Mouse (Mus musculus) A20 (cell line): ENCODE data around the gene Tsen15.
"Not testable (repeated sequence)": the region's sequence is repeated elsewhere in the genome, so short reads cannot be mapped to it uniquely, and the experiment has no call there.

Experiments
- DNase-seq: peaks from one replicate; pipeline ENCODE4 v3.0.0-alpha.2; 2011; ENCODE audit warnings: low read depth, low spot score

Tsen15 gene

DNA sequence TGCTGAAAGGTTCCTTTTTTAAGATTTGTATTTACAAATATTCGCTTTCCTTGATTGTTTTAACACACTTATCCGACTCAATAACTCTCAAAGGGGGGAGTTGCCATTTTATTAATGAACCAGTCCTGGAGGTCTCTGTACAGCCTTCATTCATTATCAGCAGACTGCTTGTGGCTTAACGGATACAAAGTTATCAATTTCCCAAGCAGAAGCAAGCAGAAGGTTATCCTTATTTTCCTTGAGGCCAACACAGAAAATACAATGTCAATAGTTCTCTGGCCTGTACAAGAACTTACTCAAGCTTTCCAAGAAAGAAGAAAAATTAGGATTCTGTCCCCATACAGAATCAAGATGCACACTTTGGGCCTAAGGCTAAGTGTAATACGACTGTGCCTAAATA, 795 bp downstream of the Tsen15 start:
- not testable (repeated sequence) for DNase-seq

DNA sequence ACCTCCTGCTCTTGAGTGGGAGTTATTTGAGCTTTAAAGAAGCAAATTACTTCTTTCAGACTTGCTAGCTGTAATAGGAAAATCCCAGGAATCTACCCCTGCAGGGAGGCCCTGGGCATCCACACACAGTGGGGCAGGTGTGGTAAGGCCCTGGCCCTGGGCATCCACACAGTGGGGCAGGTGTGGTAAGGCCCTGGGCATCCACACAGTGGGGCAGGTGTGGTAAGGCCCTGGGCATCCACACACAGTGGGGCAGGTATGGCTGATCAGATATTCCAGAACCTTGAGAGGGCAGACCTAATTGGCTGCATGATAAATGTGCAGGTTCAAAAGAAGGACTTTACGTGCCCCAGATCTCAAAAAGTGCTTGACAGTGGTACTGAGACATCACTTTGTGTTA, 1.9 kb downstream of the Tsen15 start:
- no peak for DNase-seq

DNA sequence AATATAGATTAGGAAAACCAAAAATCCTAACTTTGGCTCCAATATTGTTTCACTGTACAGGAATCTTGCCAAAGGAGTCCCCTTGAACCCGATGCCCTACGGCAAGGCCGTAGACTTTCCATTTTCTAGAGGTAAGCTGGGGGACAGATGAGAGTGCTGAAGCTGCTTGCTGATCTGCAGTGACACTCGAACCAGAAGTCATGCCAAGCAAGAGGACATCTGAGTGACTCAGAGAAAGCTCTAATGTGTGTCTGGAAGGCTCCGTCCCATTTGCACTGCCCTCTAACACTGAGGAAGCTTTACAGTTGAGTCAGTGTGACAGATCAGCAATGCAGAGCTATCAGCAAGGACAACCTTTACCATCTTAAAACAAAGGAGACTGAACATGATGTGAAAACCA, 8.2 kb downstream of the Tsen15 start:
- DNase-seq: no peak

DNA sequence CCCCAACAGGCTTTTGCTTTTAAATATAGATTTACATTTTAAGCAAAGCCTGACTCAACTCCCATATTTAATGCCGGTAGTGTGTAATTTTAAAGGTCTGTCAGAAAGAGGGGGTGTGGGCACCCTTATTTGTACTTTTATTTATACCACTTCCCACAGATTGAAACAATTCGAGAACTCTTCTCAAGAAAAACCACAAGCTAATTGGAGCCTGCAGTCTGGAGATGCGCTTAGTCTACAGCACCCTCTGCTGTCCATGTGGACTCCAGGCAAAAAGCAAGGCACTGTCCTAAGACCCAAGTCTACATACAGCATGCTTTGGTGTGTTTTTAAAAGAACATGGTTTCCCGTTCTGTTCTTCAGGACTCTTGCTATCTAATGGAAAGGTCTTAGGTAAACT, 17.3 kb downstream of the Tsen15 start:
- DNase-seq: peak; percentile 54

DNA sequence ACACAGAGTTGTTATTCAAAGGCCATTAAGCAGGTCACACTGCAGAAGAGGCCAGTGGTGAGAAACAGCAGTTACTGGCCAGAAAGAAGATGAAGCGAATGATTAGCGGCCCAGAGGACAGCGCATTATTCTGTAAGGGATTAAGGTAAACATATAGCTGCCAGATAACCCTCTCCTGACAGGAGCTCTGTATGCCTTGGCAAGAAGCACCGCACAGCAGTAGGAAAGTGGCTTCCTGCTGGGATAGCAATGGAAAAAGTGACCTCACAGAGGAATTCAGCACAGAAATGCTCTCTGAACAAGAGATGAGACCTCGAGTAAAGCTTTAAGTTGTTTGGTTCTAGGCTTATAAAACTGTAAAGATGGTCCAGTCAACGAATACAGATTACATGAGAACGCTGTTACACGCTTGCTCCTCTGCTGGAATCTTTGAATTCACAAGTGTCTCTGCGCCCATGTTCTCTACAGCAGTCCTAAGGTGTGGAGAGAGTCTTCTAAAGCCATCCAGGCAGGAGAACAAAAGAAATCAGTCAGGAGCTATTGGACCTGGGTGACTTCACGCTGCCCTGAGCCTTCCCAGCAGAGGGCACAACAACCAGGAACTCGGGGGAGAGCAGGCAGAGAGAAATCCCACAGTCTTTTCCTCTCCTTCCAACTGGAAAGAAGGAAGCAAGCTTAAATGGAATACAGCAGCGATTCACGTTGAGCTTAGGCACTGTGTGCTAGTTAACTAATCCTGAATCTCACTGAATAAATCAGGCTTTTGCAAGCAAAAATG, 18.0 kb downstream of the Tsen15 start:
- DNase-seq: no peak

DNA sequence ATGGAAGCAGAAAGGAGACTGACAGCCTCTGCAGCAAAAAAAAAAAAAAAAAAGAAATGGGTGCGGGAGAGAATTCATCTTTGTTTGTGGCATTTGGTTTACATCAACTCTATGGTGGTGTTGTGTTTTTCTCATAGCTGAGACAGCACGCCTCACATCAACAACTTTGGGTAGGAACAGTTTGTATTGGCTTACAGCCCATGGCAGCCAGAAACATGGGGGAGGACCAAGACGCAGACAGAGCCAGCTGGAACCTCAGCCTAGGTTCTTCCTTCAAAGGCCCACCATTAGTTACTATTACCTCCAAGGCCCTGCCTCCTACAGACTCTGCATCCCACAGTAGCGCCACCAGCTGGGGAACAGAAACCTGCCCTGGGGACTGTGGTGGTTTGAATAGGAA, 29.8 kb downstream of the Tsen15 start:
- no peak for DNase-seq

DNA sequence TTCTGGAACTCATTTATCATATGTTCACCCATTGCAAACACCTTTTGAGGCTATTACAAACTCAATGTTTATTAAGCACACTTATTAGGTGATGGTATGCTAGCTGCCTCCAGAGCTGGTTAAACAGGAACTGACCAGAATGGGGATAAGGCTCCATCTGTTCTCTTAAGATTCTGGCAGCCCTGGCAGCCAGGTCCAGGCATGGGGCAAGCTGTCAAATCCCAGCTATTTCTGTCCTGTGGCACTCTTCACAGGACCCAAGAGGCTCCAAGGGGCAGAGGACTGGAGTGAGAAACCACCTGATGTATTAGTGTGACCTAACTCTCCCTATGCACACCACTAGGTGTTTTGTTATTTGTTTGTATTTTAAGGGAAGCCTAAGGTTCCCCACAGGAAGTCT, 38.5 kb downstream of the Tsen15 start:
- no peak for DNase-seq

DNA sequence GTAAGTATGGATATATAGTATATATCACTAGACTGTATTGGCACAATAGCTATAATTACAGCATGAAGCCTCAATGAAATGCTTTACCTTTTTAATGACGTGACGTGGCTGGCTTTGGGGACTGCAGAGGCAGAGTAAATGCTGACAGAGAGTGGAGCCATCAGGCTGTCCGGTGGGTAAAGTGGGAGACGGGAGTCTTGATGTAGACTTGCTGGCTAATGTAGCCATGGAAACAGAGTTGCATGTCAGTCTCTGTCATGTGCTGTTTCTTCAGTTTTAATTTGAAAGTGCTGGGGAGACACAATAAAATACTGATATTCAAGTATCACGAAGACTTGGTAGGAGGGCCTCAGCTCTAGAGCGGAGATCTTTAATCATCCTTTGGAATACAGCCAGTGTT, 62.5 kb downstream of the Tsen15 start:
- DNase-seq: no peak
